Mouse (Mus musculus) bone marrow macrophage, adult 2 months (primary cell): ENCODE results near the gene Barx1.

Source experiments
- CTCF ChIP-seq: IDR thresholded peaks from 2 replicates; pipeline ENCODE4 v1.5.1; 2012; ENCODE audit warnings: low read depth, mild to moderate bottlenecking, low read length, moderate library complexity
- POLR2A ChIP-seq: IDR thresholded peaks from 2 replicates; pipeline ENCODE4 v1.6.1; 2012; ENCODE audit warnings: mild to moderate bottlenecking, low read depth, low read length, borderline replicate concordance

GRCm38 (mm10) chr13:48664916-48665655 lies 2.3 kb downstream of the Barx1 start:
- TF ChIP-seq CTCF (no peak), POLR2A (no peak)
